Mouse (Mus musculus) cerebellum, postnatal 25 days (tissue): ENCODE results near the gene 4930402F06Rik.

Experiments
- DNase-seq, 2 experiments: peaks; one replicate each; pipeline ENCODE4 v3.0.0; 2021; ENCODE audit warnings: mixed read lengths in 2 of 2

4930402F06Rik gene

GRCm38 (mm10) chr2:35338036-35338435 is 58.9 kb downstream of the 4930402F06Rik start:
- DNase-seq = no peak

GRCm38 (mm10) chr2:35337419-35337818 is 59.6 kb downstream of the 4930402F06Rik start:
- no peak for DNase-seq

- peak; percentile 99 to 100 for DNase-seq
These were observed 60.3 kb downstream of the 4930402F06Rik start, which contains the start of gene Stom for GRCm38 (mm10) chr2:35336388-35337280. TSS of gene Stom (minus strand) at chr2:35336976.

- DNase-seq = no peak
These were observed 61.4 kb downstream of the 4930402F06Rik start for GRCm38 (mm10) chr2:35335620-35336019.

- DNase-seq = no peak
These were observed 63.3 kb downstream of the 4930402F06Rik start for GRCm38 (mm10) chr2:35333670-35334069.

- no peak for DNase-seq
These were observed 65.8 kb downstream of the 4930402F06Rik start for GRCm38 (mm10) chr2:35331205-35331604.

- no peak for DNase-seq
These were observed 67.9 kb downstream of the 4930402F06Rik start for GRCm38 (mm10) chr2:35329061-35329460.

- peak; percentile 84 to 85 for DNase-seq
These were observed 68.7 kb downstream of the 4930402F06Rik start for GRCm38 (mm10) chr2:35328064-35328792.

GRCm38 (mm10) chr2:35327583-35327982 is 69.4 kb downstream of the 4930402F06Rik start:
- DNase-seq = peak in 1 of 2 experiments; percentile 16

- no peak for DNase-seq
These were observed 70.0 kb downstream of the 4930402F06Rik start for GRCm38 (mm10) chr2:35326931-35327330.

GRCm38 (mm10) chr2:35325930-35326329 is 71.0 kb downstream of the 4930402F06Rik start:
- no peak for DNase-seq
